Mouse (Mus musculus): ENCODE measurements around the gene Tbcb.
"Not testable (repeated sequence)": the region's sequence is repeated elsewhere in the genome, so short reads cannot be mapped to it uniquely, and the experiment has no call there.

Gene Tbcb
- long read RNA-seq, experiment 1, transcript Tbcb-201 (6 exons, 1,416 nt), result major isoform, 91 of 96 reads
- long read RNA-seq, experiment 1, partial matches to known transcripts, result 1 of 96 reads
- long read RNA-seq, experiment 1, other reads (novel, unspliced or antisense), result 4 of 96 reads
- long read RNA-seq, experiment 2, transcript Tbcb-201 (6 exons, 1,416 nt), result major isoform, 99 of 107 reads
- long read RNA-seq, experiment 2, partial matches to known transcripts, result 3 of 107 reads
- long read RNA-seq, experiment 2, other reads (novel, unspliced or antisense), result 5 of 107 reads

GRCm38 (mm10) chr7:30231669-30232454 is at the start of gene Tbcb, which contains the start of gene Polr2i:
Tbcb (minus strand) TSS chr7:30232272.
Polr2i (plus strand) TSS chr7:30231948.
- intact Hi-C loops (cut with DNase I), result no loop called here

GRCm38 (mm10) chr7:30281522-30281921 is 49.5 kb upstream of the Tbcb start:
- intact Hi-C loops (cut with DNase I), result no loop called here

- intact Hi-C loops (cut with DNase I), result no loop called here
Measured at GRCm38 (mm10) chr7:30280670-30281138, 48.6 kb upstream of the Tbcb start.

GRCm38 (mm10) chr7:30279951-30280669 is 48.0 kb upstream of the Tbcb start, which contains the start of the genes Thap8 and Wdr62:
Thap8 (plus strand) TSS chr7:30280094.
Wdr62 (minus strand) TSS chr7:30280419.
- intact Hi-C loops (cut with DNase I), result no loop called here

- intact Hi-C loops (cut with DNase I), result no loop called here
Measured at GRCm38 (mm10) chr7:30279536-30279935, 47.5 kb upstream of the Tbcb start.

GRCm38 (mm10) chr7:30278911-30279310 is 46.8 kb upstream of the Tbcb start:
- intact Hi-C loops (cut with DNase I), result no loop called here

- intact Hi-C loops (cut with DNase I), result no loop called here
Measured at GRCm38 (mm10) chr7:30274383-30274782, 42.3 kb upstream of the Tbcb start.

- intact Hi-C loops (cut with DNase I), result no loop called here
Measured at GRCm38 (mm10) chr7:30269641-30270040, 37.6 kb upstream of the Tbcb start.

- intact Hi-C loops (cut with DNase I), result no loop called here
Measured at GRCm38 (mm10) chr7:30266780-30267179, 34.7 kb upstream of the Tbcb start.

- intact Hi-C loops (cut with DNase I), result no loop called here
Measured at GRCm38 (mm10) chr7:30265935-30266334, 33.9 kb upstream of the Tbcb start.

- intact Hi-C loops (cut with DNase I), result no loop called here
Measured at GRCm38 (mm10) chr7:30265531-30265930, 33.5 kb upstream of the Tbcb start.

- intact Hi-C loops (cut with DNase I), result no loop called here
Measured at GRCm38 (mm10) chr7:30265041-30265440, 33.0 kb upstream of the Tbcb start.

GRCm38 (mm10) chr7:30251956-30252954 is 20.2 kb upstream of the Tbcb start:
- intact Hi-C loops (cut with DNase I), result no loop called here

- intact Hi-C loops (cut with DNase I), result not testable (repeated sequence)
Measured at GRCm38 (mm10) chr7:30237374-30237773, 5.3 kb upstream of the Tbcb start.

- intact Hi-C loops (cut with DNase I), result no loop called here
Measured at GRCm38 (mm10) chr7:30235625-30236024, 3.6 kb upstream of the Tbcb start, which contains the start of gene Ovol3. Ovol3 (minus strand) TSS chr7:30235725.

GRCm38 (mm10) chr7:30235091-30235490 is 3.0 kb upstream of the Tbcb start:
- intact Hi-C loops (cut with DNase I), result no loop called here

- intact Hi-C loops (cut with DNase I), result no loop called here
Measured at GRCm38 (mm10) chr7:30234276-30234858, 2.3 kb upstream of the Tbcb start.

GRCm38 (mm10) chr7:30233387-30233786 is 1.3 kb upstream of the Tbcb start:
- intact Hi-C loops (cut with DNase I), result no loop called here

GRCm38 (mm10) chr7:30232631-30233148 is 618 bp upstream of the Tbcb start:
- intact Hi-C loops (cut with DNase I), result no loop called here

- intact Hi-C loops (cut with DNase I), result no loop called here
Measured at GRCm38 (mm10) chr7:30231328-30231668, 774 bp downstream of the Tbcb start.
